Mouse (Mus musculus) C2C12 (cell line): Measurements from ENCODE around the gene Gm20388.

Source experiments
- CTCF ChIP-seq: IDR thresholded peaks from one replicate; pipeline ENCODE4 v1.5.1; 2011; ENCODE audit not compliant: control insufficient read depth, insufficient read depth, insufficient read length
- USF1 ChIP-seq: IDR thresholded peaks from one replicate; pipeline ENCODE4 v1.6.1; 2011; ENCODE audit warnings: low read depth, mild to moderate bottlenecking, control low read depth, moderate library complexity

DNA sequence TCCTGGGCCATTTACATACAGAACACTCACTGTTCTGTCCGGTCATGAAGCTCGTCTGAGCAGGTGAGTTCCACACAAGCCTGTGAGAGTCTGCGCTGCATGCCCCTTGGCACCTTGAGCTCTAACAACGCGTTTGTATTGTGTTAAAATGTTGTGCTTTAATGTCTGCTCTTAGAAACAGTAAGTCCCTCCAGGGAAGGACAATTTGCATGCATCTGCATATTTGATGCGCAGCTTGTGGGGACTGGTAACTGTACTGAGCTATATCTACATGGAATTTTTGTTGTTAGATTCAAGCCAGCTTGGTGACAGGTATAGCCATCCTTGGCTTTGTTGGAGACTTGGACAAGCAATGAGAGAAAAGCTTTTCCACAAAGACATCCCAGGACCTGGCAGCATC lies 4265.5 kb downstream of the Gm20388 start:
- TF ChIP-seq CTCF, result no peak
- TF ChIP-seq USF1, result no peak
